In genomic region chr4:82940248-82940647, GRCm38 (mm10) we compare ENCODE assay signal across 29 mouse cellular contexts. TPM values are rescaled to one million over a fixed set of nuclear protein-coding genes. Genes with fewer than 3 reads are reported as not detected.
DNase-seq lines count a peak whose midpoint lies in the region; ATAC-seq lines count a peak whose summit lies in the region.
"Had no signal": no experiment of that assay in that cellular context is flagged by ENCODE, and none has a peak within 500 bp of the region (broad histone marks: within the 10 kb centered on the region; RNA-seq: fewer than 3 reads in every experiment).

No protein-coding gene starts in this region.

- no peaks in the 10 kb centered on the region for H3K4me1 ChIP-seq in kidney, embryonic 15.5 days
- H3K4me1 ChIP-seq: embryonic facial prominence, embryonic 10.5 days; heart, embryonic 13.5 days; hindbrain, embryonic 13.5 days had no signal

- H3K27ac ChIP-seq in kidney, embryonic 15.5 days, result no peak overlapping the region
- H3K27ac ChIP-seq: embryonic facial prominence, embryonic 10.5 days; heart, embryonic 13.5 days; hindbrain, embryonic 13.5 days had no signal

- peak; percentile 12; the same call in 1 of the 2 replicates for ATAC-seq in kidney, embryonic 15.5 days (replicated peaks; ENCODE audit: low FRiP score)
- ATAC-seq in megakaryocyte progenitor cell, adult 5-6 weeks (replicated peaks; ENCODE audit: poor library complexity), result peak; percentile 60
- no peak for ATAC-seq in activated CD4-positive, CD25-positive, alpha-beta regulatory T cell, adult 4 months
- ATAC-seq: CD4-positive, CD25-positive, alpha-beta regulatory T cell, adult 4 months; liver, postnatal 0 days had no signal

- H3K36me3 ChIP-seq in kidney, embryonic 15.5 days, result peaks cover 61% of the 10 kb centered on the region
- H3K36me3 ChIP-seq: hindbrain, embryonic 13.5 days had no signal

- WGBS in kidney, embryonic 15.5 days, result 74% methylated on average over 13 of the region's 13 CpGs

- H3K27me3 ChIP-seq in kidney, embryonic 15.5 days, result no peaks in the 10 kb centered on the region
- H3K27me3 ChIP-seq: heart, embryonic 13.5 days; hindbrain, embryonic 13.5 days had no signal

- H3K4me2 ChIP-seq in kidney, embryonic 15.5 days, result no peak overlapping the region
- H3K4me2 ChIP-seq: heart, embryonic 13.5 days; hindbrain, embryonic 13.5 days; liver, embryonic 11.5 days had no signal

- H3K4me3 ChIP-seq in kidney, embryonic 15.5 days (replicated peaks), result no peak overlapping the region
- H3K4me3 ChIP-seq: embryonic facial prominence, embryonic 10.5 days; heart, embryonic 13.5 days; hindbrain, embryonic 13.5 days had no signal

- no peaks in the 10 kb centered on the region for H3K9me3 ChIP-seq in kidney, embryonic 15.5 days (replicated peaks)
- H3K9me3 ChIP-seq: embryonic facial prominence, embryonic 10.5 days; heart, embryonic 13.5 days; hindbrain, embryonic 13.5 days had no signal

- DNase-seq in kidney, adult 11 months, result no peak
- DNase-seq in testis, postnatal 10 days (ENCODE audit: low spot score), result peak; percentile 43
- DNase-seq in testis, postnatal 14 days (ENCODE audit: low spot score), result no peak
- DNase-seq in urinary bladder, postnatal 36 days (ENCODE audit: low spot score in 2 of 2), result no peak
- DNase-seq: adrenal gland, postnatal 36 days; cerebellum, adult 9-10 months; gastrocnemius, postnatal 10 days; heart, adult 18-20 months; heart, postnatal 14 days; kidney, adult 18-20 months; kidney, postnatal 14 days; liver, postnatal 0 days; right cerebral cortex, postnatal 14 days; spleen, adult 18-20 months had no signal

- H3K9ac ChIP-seq in kidney, embryonic 15.5 days, result no peak overlapping the region
- H3K9ac ChIP-seq: heart, embryonic 13.5 days; hindbrain, embryonic 13.5 days; liver, postnatal 0 days had no signal

RNA-seq across cellular contexts. Expression of gene Cer1, which starts 55.3 kb away (rescaled TPM):
- 0.09 TPM in 1 of 2 replicates, not detected in the other for polyA plus RNA-seq in kidney, embryonic 15.5 days (2015; fragmentation: Nextera tagmentation; extraction: Ambion mirVana)
- not detected in 2 replicates for total RNA-seq in megakaryocyte progenitor cell, adult 5-6 weeks (2015)
- not detected in 2 replicates for total RNA-seq in megakaryocyte progenitor cell, adult 5-6 weeks (2017)
- not detected for polyA plus RNA-seq in activated CD4-positive, CD25-positive, alpha-beta regulatory T cell, adult 4 months (2017; shearing (Covaris generic))
- total RNA-seq: adrenal gland, adult 18-20 months; adrenal gland, postnatal 36 days; ES-E14; gastrocnemius, postnatal 10 days; heart, adult 18-20 months; heart, postnatal 14 days; layer of hippocampus, adult 18-20 months; layer of hippocampus, postnatal 14 days; monocyte, adult 5-6 weeks; neutrophil, adult 5-6 weeks had no signal
- polyA plus RNA-seq: CD4-positive, CD25-positive, alpha-beta regulatory T cell, adult 4 months; embryonic facial prominence, embryonic 10.5 days; forebrain, embryonic 16.5 days; hindbrain, embryonic 13.5 days; liver, embryonic 11.5 days; liver, postnatal 0 days had no signal
